Mouse (Mus musculus): ENCODE data around the gene Lifr. TPM values are rescaled to one million over a fixed set of nuclear protein-coding genes. Genes with fewer than 3 reads are reported as not detected.

The Lifr gene
- polyA plus RNA-seq, 1 experiment from 2014 or later: 9.4 TPM

DNA sequence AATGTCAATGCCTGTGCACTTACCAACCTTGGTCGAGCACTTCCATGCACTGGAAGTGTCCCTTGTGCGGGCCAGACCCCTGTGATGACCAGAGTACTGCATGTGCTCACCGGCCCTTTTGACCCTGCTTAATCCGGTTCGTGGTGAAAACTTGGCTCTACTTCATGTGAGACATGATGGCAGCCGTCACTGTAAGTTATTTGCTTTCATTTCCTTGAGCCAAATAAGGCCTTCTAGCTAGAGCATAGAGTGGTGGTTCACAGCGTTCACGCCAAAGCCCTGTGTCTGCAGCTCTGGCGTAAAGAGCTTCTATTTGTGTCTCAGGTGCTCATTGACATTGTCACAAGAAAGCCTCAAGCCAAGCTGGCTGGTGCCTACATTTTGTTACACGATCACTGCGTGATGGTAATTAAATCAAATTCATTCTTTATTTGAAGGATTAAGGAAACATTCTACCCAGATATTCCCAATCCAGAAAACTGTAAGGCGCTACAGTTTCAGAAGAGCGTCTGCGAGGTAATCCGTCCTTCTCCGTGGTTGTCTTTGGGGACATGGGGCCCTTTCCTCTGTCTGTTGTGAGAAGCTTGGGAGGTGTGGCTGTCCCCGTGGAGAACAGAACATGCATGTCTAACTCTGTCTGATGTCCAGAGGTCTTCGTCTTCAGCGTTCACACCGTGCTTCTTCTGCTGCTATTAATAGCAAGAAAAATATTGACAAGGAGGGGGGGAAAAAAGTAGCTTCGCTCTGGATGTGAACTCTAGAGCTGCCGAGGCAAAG lies 99.5 kb downstream of the Lifr start:
- DNase-seq (ENCODE audit: low spot score) (no peak), ATAC-seq (replicated peaks; ENCODE audit: low FRiP score) (no peak)
- Histone ChIP-seq H3K27me3 (ENCODE audit: control insufficient read depth, insufficient read depth, low read length) (no peaks in the 10 kb centered on the region), H3K4me2 (ENCODE audit: low read depth, low read length, severe bottlenecking) (no peak overlapping the region), H3K27ac (ENCODE audit: low read depth, low read length) (no peak overlapping the region), H3K9ac (ENCODE audit: low read length) (no peak overlapping the region), H3K9me3 (ENCODE audit: control insufficient read depth, low read length) (no peaks in the 10 kb centered on the region), H3K4me3 (ENCODE audit: low read depth, low read length) (no peak overlapping the region), H3K36me3 (ENCODE audit: control insufficient read depth, insufficient read depth, low read length) (no peaks in the 10 kb centered on the region), H3K4me1 (replicated peaks; ENCODE audit: control insufficient read depth, insufficient read depth, low read length) (peaks cover under 1% of the 10 kb centered on the region; the same call in 1 of the 2 replicates)
- 91% methylated on average over 22 of the region's 22 CpGs for WGBS

DNA sequence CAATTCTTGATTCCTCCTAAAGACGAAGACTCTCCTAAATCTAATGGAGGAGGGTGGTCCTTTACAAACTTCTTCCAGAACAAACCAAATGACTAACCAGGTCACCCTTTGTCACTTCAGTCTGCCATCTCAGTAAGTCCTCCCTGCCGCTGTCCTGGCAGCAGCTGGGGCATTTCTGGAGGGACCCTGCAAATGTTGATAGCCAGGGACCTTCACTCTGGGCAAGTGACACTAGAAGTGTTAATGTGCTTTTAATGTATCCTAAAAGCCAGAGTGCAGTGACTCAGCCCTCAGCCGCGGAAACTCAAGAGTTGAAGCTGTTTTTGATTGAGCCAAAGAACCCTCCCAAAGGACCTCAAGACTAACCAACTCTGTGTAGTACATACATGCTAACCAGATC lies 100.7 kb downstream of the Lifr start:
- peaks cover 2% of the 10 kb centered on the region; the same call in 1 of the 2 replicates for H3K4me1 ChIP-seq (replicated peaks; ENCODE audit: control insufficient read depth, insufficient read depth, low read length)
- H3K27me3 ChIP-seq (ENCODE audit: control insufficient read depth, insufficient read depth, low read length): no peaks in the 10 kb centered on the region
- no peak overlapping the region for H3K4me2 ChIP-seq (ENCODE audit: low read depth, low read length, severe bottlenecking)
- DNase-seq (ENCODE audit: low spot score): no peak
- H3K4me3 ChIP-seq (ENCODE audit: low read depth, low read length): no peak overlapping the region
- 91% methylated on average over 4 of the region's 4 CpGs for WGBS
- no peaks in the 10 kb centered on the region for H3K9me3 ChIP-seq (ENCODE audit: control insufficient read depth, low read length)
- no peak overlapping the region for H3K27ac ChIP-seq (ENCODE audit: low read depth, low read length)
- H3K36me3 ChIP-seq (ENCODE audit: control insufficient read depth, insufficient read depth, low read length): no peaks in the 10 kb centered on the region
- ATAC-seq (replicated peaks; ENCODE audit: low FRiP score): no peak
- no peak overlapping the region for H3K9ac ChIP-seq (ENCODE audit: low read length)

- ATAC-seq (replicated peaks; ENCODE audit: low FRiP score): no peak
- Histone ChIP-seq H3K4me1 (replicated peaks; ENCODE audit: control insufficient read depth, insufficient read depth, low read length) (peaks cover 2% of the 10 kb centered on the region; the same call in 1 of the 2 replicates), H3K4me2 (ENCODE audit: low read depth, low read length, severe bottlenecking) (no peak overlapping the region), H3K27me3 (ENCODE audit: control insufficient read depth, insufficient read depth, low read length) (no peaks in the 10 kb centered on the region), H3K36me3 (ENCODE audit: control insufficient read depth, insufficient read depth, low read length) (no peaks in the 10 kb centered on the region), H3K9me3 (ENCODE audit: control insufficient read depth, low read length) (no peaks in the 10 kb centered on the region), H3K4me3 (ENCODE audit: low read depth, low read length) (no peak overlapping the region), H3K9ac (ENCODE audit: low read length) (no peak overlapping the region), H3K27ac (ENCODE audit: low read depth, low read length) (no peak overlapping the region)
- 91% methylated on average over 2 of the region's 2 CpGs for WGBS
- DNase-seq (ENCODE audit: low spot score): no peak
Observed at GRCm38 (mm10) chr15:7192582-7192981, 102.2 kb downstream of the Lifr start.

DNA sequence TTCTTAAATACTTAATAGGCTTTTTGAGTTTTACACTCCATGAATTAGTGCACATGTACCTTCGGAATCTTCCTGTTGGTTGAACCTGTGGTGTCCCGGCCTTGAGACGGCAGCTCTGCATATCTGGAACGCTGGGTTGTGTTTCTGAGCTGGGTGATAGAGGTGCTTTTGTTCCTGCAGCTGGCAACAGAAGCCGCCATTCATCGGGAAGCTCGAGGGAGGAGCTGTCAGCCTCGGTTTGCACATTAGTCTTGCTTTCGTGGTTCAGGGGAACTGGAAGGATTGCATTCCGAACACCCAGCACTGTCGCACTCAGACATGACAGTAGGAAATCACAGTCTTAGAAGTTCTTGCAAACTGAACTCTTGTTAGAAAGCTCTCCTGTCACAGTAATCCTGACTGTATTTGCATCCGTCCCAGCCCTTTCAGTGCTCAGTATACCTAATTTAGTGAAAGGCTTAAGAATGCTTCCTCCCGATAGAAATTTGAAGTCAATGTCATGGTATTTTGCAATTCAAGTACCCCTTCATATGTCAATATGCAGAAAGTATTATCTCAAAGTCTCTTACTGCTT lies 103.8 kb downstream of the Lifr start:
- Histone ChIP-seq H3K9ac (ENCODE audit: low read length) (no peak overlapping the region), H3K4me1 (replicated peaks; ENCODE audit: control insufficient read depth, insufficient read depth, low read length) (peaks cover 2% of the 10 kb centered on the region), H3K36me3 (ENCODE audit: control insufficient read depth, insufficient read depth, low read length) (no peaks in the 10 kb centered on the region), H3K4me2 (ENCODE audit: low read depth, low read length, severe bottlenecking) (peak overlapping the region; percentile 3; the same call in 1 of the 2 replicates), H3K9me3 (ENCODE audit: control insufficient read depth, low read length) (no peaks in the 10 kb centered on the region), H3K4me3 (ENCODE audit: low read depth, low read length) (no peak overlapping the region), H3K27me3 (ENCODE audit: control insufficient read depth, insufficient read depth, low read length) (no peaks in the 10 kb centered on the region), H3K27ac (ENCODE audit: low read depth, low read length) (no peak overlapping the region)
- ATAC-seq (replicated peaks; ENCODE audit: low FRiP score) (peak; percentile 49), DNase-seq (ENCODE audit: low spot score) (no peak)
- WGBS: 10% methylated on average over 13 of the region's 13 CpGs

DNA sequence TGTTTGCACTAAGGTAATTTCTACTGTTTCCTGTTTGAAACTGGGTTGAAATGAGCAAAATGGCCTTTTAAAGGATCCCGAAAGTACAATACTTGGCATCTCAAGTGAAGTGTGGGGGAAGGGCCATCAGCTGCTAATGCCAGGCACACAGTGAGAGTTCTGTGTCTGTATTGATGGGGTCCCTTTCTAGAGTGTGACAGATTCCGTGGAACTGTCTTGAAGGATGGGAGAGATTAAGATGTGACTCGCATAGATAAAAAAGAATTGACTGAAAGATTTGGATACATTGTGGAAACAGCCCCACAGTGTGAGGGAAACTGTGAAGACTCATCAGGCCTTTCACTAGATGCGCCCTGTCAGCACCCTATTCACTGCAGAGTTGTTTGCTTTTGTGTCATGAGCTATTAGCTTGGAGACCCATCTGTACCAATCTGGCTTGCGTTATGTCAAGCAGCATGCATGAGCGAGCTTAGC lies 104.4 kb downstream of the Lifr start:
- Histone ChIP-seq H3K9me3 (ENCODE audit: control insufficient read depth, low read length) (no peaks in the 10 kb centered on the region), H3K9ac (ENCODE audit: low read length) (no peak overlapping the region), H3K27ac (ENCODE audit: low read depth, low read length) (no peak overlapping the region), H3K36me3 (ENCODE audit: control insufficient read depth, insufficient read depth, low read length) (no peaks in the 10 kb centered on the region), H3K4me2 (ENCODE audit: low read depth, low read length, severe bottlenecking) (no peak overlapping the region), H3K4me3 (ENCODE audit: low read depth, low read length) (no peak overlapping the region), H3K27me3 (ENCODE audit: control insufficient read depth, insufficient read depth, low read length) (no peaks in the 10 kb centered on the region), H3K4me1 (replicated peaks; ENCODE audit: control insufficient read depth, insufficient read depth, low read length) (peaks cover 2% of the 10 kb centered on the region)
- 27% methylated on average over 6 of the region's 6 CpGs for WGBS
- ATAC-seq (replicated peaks; ENCODE audit: low FRiP score): peak; percentile 62
- DNase-seq (ENCODE audit: low spot score): no peak

DNA sequence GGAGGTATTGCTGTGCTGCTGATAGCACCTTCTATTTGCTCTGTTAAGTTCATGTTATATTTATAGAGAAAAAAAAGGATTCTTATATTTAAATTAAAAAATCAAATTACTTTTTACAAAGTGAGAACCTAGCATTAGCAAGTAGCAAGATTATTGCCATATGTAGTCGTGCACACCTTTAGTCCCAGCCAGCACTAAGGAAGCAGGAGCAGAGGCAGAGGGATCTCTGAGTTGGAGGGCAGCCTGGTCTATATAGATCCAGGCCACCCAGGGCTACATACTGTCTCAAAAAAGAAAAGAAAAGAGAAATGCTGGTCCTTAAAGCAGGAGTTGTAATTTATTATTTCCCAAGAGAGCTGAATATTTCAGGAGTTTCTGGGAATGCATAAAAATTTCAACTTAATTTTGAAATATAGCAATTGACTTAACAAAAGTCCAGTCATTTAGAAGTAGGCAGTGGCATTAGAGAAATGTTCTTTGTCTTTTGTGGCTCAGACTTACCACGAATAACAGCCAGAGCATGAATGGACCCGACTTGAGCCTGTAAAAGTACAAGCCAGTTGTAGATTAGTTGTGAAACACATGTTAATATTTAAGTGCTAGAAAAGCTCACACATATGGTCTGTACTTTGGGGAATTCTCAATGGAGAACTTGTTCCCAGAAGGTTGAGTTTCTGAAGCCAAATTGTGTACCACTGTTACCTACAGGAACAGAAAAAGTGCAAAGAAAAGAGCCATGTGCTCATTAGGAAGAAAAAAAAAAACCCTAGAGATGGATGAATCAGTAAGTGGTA lies 107.4 kb downstream of the Lifr start:
- Histone ChIP-seq H3K4me1 (replicated peaks; ENCODE audit: control insufficient read depth, insufficient read depth, low read length) (peaks cover 9% of the 10 kb centered on the region), H3K9me3 (ENCODE audit: control insufficient read depth, low read length) (no peaks in the 10 kb centered on the region), H3K9ac (ENCODE audit: low read length) (no peak overlapping the region), H3K27ac (ENCODE audit: low read depth, low read length) (no peak overlapping the region), H3K4me2 (ENCODE audit: low read depth, low read length, severe bottlenecking) (no peak overlapping the region), H3K36me3 (ENCODE audit: control insufficient read depth, insufficient read depth, low read length) (no peaks in the 10 kb centered on the region), H3K27me3 (ENCODE audit: control insufficient read depth, insufficient read depth, low read length) (no peaks in the 10 kb centered on the region), H3K4me3 (ENCODE audit: low read depth, low read length) (no peak overlapping the region)
- 63% methylated on average over 3 of the region's 3 CpGs for WGBS
- no peak for DNase-seq (ENCODE audit: low spot score)
- ATAC-seq (replicated peaks; ENCODE audit: low FRiP score): no peak

DNA sequence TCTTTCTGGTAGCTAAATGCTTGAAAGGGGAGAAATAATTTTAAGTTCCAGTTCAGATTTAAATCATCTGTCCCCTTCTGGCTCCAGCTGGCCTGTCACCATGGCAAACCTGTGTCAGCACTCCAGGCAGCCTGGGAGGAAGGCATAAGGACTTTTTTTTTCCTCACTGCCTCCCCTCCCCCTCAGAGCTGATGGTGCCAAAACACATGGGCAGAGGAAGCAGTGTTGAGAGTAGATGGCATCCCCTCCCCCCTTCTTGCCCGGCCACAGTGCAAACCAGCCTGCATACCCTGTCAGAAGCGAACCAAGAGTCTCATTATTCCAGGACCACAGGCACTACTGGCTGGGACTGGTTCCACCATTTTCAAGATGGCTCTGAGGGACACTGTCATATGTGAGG lies 108.4 kb downstream of the Lifr start:
- Histone ChIP-seq H3K36me3 (ENCODE audit: control insufficient read depth, insufficient read depth, low read length) (no peaks in the 10 kb centered on the region), H3K4me1 (replicated peaks; ENCODE audit: control insufficient read depth, insufficient read depth, low read length) (peaks cover 9% of the 10 kb centered on the region), H3K4me2 (ENCODE audit: low read depth, low read length, severe bottlenecking) (no peak overlapping the region), H3K9me3 (ENCODE audit: control insufficient read depth, low read length) (no peaks in the 10 kb centered on the region), H3K4me3 (ENCODE audit: low read depth, low read length) (no peak overlapping the region), H3K27me3 (ENCODE audit: control insufficient read depth, insufficient read depth, low read length) (no peaks in the 10 kb centered on the region), H3K27ac (ENCODE audit: low read depth, low read length) (no peak overlapping the region), H3K9ac (ENCODE audit: low read length) (no peak overlapping the region)
- no peak for DNase-seq (ENCODE audit: low spot score)
- peak; percentile 34 for ATAC-seq (replicated peaks; ENCODE audit: low FRiP score)
- 58% methylated on average over 2 of the region's 2 CpGs for WGBS

- no peak overlapping the region for H3K4me2 ChIP-seq (ENCODE audit: low read depth, low read length, severe bottlenecking)
- peaks cover 8% of the 10 kb centered on the region for H3K4me1 ChIP-seq (replicated peaks; ENCODE audit: control insufficient read depth, insufficient read depth, low read length)
- H3K27me3 ChIP-seq (ENCODE audit: control insufficient read depth, insufficient read depth, low read length): no peaks in the 10 kb centered on the region
- no peak overlapping the region for H3K4me3 ChIP-seq (ENCODE audit: low read depth, low read length)
- WGBS: 84% methylated on average over 6 of the region's 6 CpGs
- H3K36me3 ChIP-seq (ENCODE audit: control insufficient read depth, insufficient read depth, low read length): no peaks in the 10 kb centered on the region
- H3K9ac ChIP-seq (ENCODE audit: low read length): no peak overlapping the region
- no peak overlapping the region for H3K27ac ChIP-seq (ENCODE audit: low read depth, low read length)
- ATAC-seq (replicated peaks; ENCODE audit: low FRiP score): no peak
- no peaks in the 10 kb centered on the region for H3K9me3 ChIP-seq (ENCODE audit: control insufficient read depth, low read length)
- no peak for DNase-seq (ENCODE audit: low spot score)
Observed at GRCm38 (mm10) chr15:7200286-7200685, 109.9 kb downstream of the Lifr start.
